Mouse (Mus musculus) cerebral cortex, adult 2 months (tissue): Measurements from ENCODE around the gene Tsc22d3.

Source experiments
- WGBS: fragments of 180-500 bp; shearing (Covaris S2); methylation state at CpG from one replicate; pipeline ENCODE4 v1.1.7; 2018; 5-methylcytosine and 5-hydroxymethylcytosine counted together

The Tsc22d3 gene

GRCm38 (mm10) chrX:140500306-140500705, 100.2 kb downstream of the Tsc22d3 start:
- WGBS, result 86% methylated on average over 5 of the region's 5 CpGs

DNA sequence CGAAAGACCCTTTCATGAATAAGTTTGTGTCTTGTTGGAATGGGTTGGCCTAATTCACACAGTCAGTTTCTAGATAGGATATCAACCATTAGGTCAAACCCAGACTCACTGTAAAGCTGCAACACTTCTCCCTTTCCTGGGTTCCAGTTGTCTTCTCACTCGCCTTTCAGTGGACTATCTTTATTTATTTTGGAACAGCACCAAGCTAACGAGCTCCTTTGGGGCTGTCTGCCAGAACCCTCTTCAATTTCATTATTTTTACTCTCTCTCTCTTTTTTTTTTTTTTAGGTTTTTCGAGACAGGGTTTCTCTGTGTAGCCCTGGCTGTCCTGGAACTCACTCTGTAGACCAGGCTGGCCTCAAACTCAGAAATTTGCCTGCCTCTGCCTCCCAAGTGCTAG, 102.0 kb downstream of the Tsc22d3 start:
- 63% methylated on average over 4 of the region's 4 CpGs for WGBS

DNA sequence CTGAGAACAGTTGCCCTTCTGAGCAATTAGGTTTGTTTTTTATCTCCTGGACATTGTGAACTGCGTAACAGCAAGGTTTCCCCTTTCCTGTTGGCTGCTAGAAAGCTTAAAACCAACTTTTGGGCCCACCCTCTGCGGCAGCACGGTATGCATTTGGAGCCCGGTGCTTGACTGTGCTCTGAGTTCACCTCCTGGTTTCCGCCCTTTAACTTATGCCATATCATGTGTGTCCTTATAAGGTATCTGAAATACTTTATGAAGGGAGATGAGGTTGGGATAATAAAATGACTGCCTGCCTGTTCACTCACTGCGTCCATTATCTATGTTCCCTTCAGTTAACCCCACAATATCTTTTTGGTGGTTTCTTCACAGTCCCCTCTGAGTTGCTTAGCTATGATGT, 106.3 kb downstream of the Tsc22d3 start:
- WGBS, result 93% methylated on average over 6 of the region's 6 CpGs

- 72% methylated on average over 7 of the region's 7 CpGs for WGBS
These were observed 106.9 kb downstream of the Tsc22d3 start for GRCm38 (mm10) chrX:140493527-140494029.

GRCm38 (mm10) chrX:140491884-140492571, 108.4 kb downstream of the Tsc22d3 start:
- 49% methylated on average over 10 of the region's 10 CpGs for WGBS

DNA sequence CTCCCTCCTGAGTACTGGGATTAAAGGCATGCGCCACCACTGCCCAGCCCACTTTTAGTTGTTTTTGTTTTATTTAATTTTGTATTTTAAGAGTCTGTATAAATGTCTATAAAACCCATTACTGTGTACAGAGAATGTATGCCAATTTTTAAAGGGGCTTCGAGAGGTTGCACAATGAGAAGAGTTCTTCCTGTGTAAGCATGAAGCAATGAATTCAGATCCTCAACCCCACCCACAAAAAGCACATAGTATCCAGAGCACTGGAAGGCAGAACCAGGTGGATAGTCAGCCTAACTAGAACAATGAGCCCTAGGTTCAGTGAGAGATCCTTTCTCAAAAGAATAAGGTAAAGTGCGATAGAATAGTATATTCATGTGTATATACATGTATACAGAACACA, 110.3 kb downstream of the Tsc22d3 start:
- WGBS, result 97% methylated on average over 3 of the region's 3 CpGs
